Mouse (Mus musculus): ENCODE measurements around the gene Rps8. TPM values are rescaled to one million over a fixed set of nuclear protein-coding genes. Genes with fewer than 3 reads are reported as not detected.

Gene Rps8
- polyA plus RNA-seq, 2 experiments = 1,329 to 1,706 TPM

DNA sequence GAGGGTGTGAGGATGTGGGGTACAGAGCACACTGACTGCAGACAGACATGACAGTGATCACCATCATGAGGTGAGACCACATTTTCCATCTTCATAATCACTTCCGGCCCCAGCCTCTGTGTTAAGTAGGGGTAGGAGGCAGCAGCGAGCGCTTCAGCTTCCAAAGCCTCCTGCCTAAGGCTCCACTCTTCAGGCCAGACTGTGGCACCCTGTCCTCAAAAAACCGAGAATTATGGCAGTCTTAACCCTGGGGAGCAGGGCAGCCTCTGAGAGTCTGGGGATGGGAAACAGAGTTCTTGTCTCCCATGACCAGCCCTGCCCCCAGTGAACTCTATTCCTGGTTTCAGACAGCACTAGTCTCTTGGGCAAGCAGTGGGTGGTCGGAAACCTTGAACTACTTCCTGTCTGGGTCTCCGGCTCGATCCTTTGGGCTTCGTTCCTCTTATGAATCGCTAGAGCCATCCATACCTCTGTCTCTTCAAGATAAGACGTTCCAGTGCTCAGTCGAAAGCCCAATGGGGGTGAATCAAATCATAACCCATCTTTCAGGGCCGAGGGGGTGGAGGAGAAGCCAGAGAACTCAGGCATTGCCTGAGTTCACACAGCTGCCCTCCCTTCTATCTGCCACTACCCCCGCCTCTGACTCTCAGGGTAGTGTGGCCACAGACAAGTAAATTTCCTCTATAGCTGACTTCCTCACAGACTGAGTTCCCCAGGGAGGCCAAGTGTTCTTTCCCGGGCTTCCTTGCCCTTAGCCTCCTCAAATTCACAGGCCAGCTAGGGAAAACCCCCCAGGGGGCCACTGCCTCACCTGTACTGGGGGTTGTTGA, 31.3 kb downstream of the Rps8 start:
- H3K4me1 ChIP-seq (ENCODE audit: control insufficient read depth, insufficient read depth, low read length) = peaks cover 23% of the 10 kb centered on the region
- no peak for TF ChIP-seq POLR2A (IDR thresholded peaks at IDR 0.05; ENCODE audit: borderline replicate concordance, extremely low read depth, insufficient read depth, insufficient read length)
- peak overlapping the region; percentile 46 for H3K9ac ChIP-seq (ENCODE audit: low read depth, low read length, severe bottlenecking)
- no peaks in the 10 kb centered on the region for H3K9me3 ChIP-seq (ENCODE audit: control insufficient read depth, low read length)
- H3K27me3 ChIP-seq (ENCODE audit: control insufficient read depth, insufficient read depth, low read length) = no peaks in the 10 kb centered on the region
- H3K36me3 ChIP-seq (ENCODE audit: control insufficient read depth, insufficient read depth, low read length) = peaks cover 6% of the 10 kb centered on the region; the same call in 1 of the 2 replicates
- DNase-seq (ENCODE audit: low spot score) (no peak), ATAC-seq (ENCODE audit: low FRiP score, low read depth) (no peak)
- peak overlapping the region; percentile 86 for H3K27ac ChIP-seq (replicated peaks; ENCODE audit: low read depth, low read length)
- WGBS = 64% methylated on average over 14 of the region's 14 CpGs
- H3K4me2 ChIP-seq (replicated peaks; ENCODE audit: low read depth, low read length, severe bottlenecking) = peak overlapping the region; percentile 28
- H3K4me3 ChIP-seq (replicated peaks; ENCODE audit: low read length) = no peak overlapping the region

DNA sequence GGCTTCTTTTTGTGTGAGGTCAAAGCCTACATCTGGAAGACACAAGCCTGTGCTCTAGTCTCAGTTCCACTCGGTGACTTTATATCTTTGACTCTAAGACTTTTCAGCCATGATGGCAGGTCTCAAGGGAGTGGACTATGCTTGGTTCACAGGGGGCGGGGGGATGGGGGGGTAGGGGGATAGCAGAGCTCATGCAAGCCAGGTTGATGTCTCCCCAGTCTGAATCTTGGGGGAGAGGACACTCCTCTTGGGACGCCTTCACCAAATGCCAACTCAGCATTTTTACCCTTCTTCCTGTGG, 31.9 kb downstream of the Rps8 start:
- Histone ChIP-seq H3K4me3 (replicated peaks; ENCODE audit: low read length) (no peak overlapping the region), H3K36me3 (ENCODE audit: control insufficient read depth, insufficient read depth, low read length) (peaks cover 6% of the 10 kb centered on the region; the same call in 1 of the 2 replicates), H3K9me3 (ENCODE audit: control insufficient read depth, low read length) (no peaks in the 10 kb centered on the region), H3K27me3 (ENCODE audit: control insufficient read depth, insufficient read depth, low read length) (no peaks in the 10 kb centered on the region), H3K27ac (replicated peaks; ENCODE audit: low read depth, low read length) (no peak overlapping the region), H3K9ac (ENCODE audit: low read depth, low read length, severe bottlenecking) (no peak overlapping the region), H3K4me1 (ENCODE audit: control insufficient read depth, insufficient read depth, low read length) (peaks cover 23% of the 10 kb centered on the region), H3K4me2 (replicated peaks; ENCODE audit: low read depth, low read length, severe bottlenecking) (no peak overlapping the region)
- TF ChIP-seq POLR2A (IDR thresholded peaks at IDR 0.05; ENCODE audit: borderline replicate concordance, extremely low read depth, insufficient read depth, insufficient read length) = no peak
- no peak for DNase-seq (ENCODE audit: low spot score)
- WGBS = 81% methylated on average over 3 of the region's 3 CpGs
- ATAC-seq (ENCODE audit: low FRiP score, low read depth) = no peak

DNA sequence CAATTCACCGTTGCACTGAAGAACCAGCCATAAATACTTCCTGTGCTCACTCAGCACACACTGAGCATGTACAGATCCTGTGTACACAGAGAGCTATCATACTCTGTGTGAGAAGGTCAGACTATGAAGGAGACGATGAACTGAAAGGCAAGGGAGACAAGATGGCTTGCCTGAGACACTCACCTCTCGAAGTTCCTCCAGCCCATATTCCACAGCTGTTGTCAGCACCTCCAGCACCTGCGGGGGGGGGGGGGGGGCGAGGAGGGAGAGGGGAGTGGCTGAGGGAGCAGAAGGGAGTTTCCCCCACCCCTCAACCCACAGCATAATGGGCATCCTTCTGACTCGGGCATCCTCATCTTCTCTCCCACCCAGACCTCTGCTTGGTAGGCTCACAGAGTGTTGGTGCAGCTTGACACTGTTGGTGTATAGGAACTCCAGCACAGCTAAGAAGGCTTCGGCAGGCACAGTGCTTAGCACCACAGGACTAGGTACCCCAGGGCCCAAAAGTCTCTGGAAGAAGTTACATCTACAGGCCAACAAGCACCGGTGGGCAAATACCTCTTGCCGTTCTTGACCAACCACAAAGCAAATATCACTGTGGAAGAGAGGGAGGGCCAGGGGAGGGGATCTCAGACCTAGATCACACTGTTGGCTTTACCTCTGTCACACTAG, 32.4 kb downstream of the Rps8 start:
- ATAC-seq (ENCODE audit: low FRiP score, low read depth) (no peak), DNase-seq (ENCODE audit: low spot score) (no peak)
- H3K36me3 ChIP-seq (ENCODE audit: control insufficient read depth, insufficient read depth, low read length) = peaks cover 6% of the 10 kb centered on the region; the same call in 1 of the 2 replicates
- H3K27me3 ChIP-seq (ENCODE audit: control insufficient read depth, insufficient read depth, low read length) = no peaks in the 10 kb centered on the region
- H3K4me3 ChIP-seq (replicated peaks; ENCODE audit: low read length) = no peak overlapping the region
- WGBS = 89% methylated on average over 7 of the region's 9 CpGs
- peaks cover 23% of the 10 kb centered on the region for H3K4me1 ChIP-seq (ENCODE audit: control insufficient read depth, insufficient read depth, low read length)
- TF ChIP-seq POLR2A (IDR thresholded peaks at IDR 0.05; ENCODE audit: borderline replicate concordance, extremely low read depth, insufficient read depth, insufficient read length) = no peak
- H3K27ac ChIP-seq (replicated peaks; ENCODE audit: low read depth, low read length) = no peak overlapping the region
- H3K9me3 ChIP-seq (ENCODE audit: control insufficient read depth, low read length) = no peaks in the 10 kb centered on the region
- H3K4me2 ChIP-seq (replicated peaks; ENCODE audit: low read depth, low read length, severe bottlenecking) = no peak overlapping the region
- no peak overlapping the region for H3K9ac ChIP-seq (ENCODE audit: low read depth, low read length, severe bottlenecking)

DNA sequence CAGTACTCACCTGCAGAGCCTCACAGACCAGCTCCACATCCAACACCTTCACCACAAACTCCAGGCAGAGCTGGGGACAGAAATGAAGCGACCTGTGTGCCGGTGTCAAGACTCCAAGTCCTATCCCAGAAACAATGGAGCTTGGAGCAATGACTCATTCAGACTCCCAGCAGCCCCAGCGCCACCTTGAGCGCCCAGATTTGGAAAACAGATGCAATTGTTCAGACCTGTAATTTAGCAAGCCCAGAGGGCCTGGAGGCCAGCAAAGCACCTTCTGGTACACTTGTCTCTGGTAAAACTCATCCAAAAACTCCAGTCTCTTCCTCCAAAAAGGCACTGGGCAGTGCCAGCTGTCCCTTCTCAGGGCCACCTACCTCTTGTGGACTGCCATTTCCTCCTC, 33.8 kb downstream of the Rps8 start:
- ATAC-seq (ENCODE audit: low FRiP score, low read depth) (no peak), DNase-seq (ENCODE audit: low spot score) (no peak)
- Histone ChIP-seq H3K4me3 (replicated peaks; ENCODE audit: low read length) (no peak overlapping the region), H3K27me3 (ENCODE audit: control insufficient read depth, insufficient read depth, low read length) (no peaks in the 10 kb centered on the region), H3K4me2 (replicated peaks; ENCODE audit: low read depth, low read length, severe bottlenecking) (no peak overlapping the region), H3K9me3 (ENCODE audit: control insufficient read depth, low read length) (no peaks in the 10 kb centered on the region), H3K4me1 (ENCODE audit: control insufficient read depth, insufficient read depth, low read length) (peaks cover 23% of the 10 kb centered on the region), H3K27ac (replicated peaks; ENCODE audit: low read depth, low read length) (no peak overlapping the region), H3K9ac (ENCODE audit: low read depth, low read length, severe bottlenecking) (0 out of 2 replicates have a peak overlapping the region, but pooled peaks have one; percentile 28), H3K36me3 (ENCODE audit: control insufficient read depth, insufficient read depth, low read length) (no peaks in the 10 kb centered on the region)
- TF ChIP-seq POLR2A (IDR thresholded peaks at IDR 0.05; ENCODE audit: borderline replicate concordance, extremely low read depth, insufficient read depth, insufficient read length) = no peak
- WGBS = 75% methylated on average over 4 of the region's 4 CpGs

DNA sequence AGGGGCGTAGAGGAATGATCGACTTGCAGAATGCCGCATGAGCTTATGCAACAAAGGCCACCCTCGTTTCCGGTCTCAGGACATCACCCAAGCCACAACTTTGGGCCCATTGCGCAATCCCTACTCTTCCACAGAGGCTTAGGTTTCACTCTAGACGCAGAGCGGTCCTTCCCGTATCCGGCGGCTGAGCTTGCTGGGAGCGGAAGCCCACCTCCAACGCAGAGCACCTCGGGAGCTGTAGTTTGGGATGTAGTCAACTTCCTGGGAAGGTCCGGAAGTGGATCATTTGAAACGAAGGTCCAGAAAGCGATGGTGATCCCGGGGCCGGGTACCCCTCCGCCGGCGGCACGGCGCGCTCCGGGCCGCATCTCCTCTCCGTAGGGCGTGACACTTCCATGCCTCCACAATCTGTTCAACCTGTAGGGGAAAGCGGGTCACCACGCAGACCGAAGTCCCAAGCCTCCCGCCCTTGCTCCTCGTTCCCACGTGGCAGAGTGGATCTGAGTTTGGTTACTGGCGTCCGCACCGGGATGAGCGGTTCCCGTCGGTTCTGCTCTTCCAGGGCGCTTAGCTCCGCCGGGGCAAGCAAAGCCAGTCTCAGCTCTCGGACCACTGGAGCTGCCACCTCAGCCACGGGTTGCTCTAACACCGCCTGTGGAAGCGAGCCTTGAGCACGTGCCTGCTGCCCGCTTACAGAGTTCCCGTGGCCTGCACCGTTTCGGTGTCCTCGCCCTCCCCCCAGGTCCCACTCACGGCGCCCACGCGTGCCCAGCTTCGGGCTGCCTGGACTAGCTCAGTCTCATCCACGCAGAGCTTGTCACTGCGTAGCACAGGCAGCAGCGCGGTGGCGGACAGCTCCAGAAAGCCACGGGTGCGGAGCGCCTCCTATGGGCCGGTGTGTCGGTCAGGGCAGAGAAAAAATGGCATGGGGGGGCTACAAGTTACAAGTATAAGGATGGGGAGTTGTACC, 35.3 kb downstream of the Rps8 start:
- Histone ChIP-seq H3K36me3 (ENCODE audit: control insufficient read depth, insufficient read depth, low read length) (peaks cover 2% of the 10 kb centered on the region; the same call in 1 of the 2 replicates), H3K27me3 (ENCODE audit: control insufficient read depth, insufficient read depth, low read length) (no peaks in the 10 kb centered on the region), H3K4me1 (ENCODE audit: control insufficient read depth, insufficient read depth, low read length) (peaks cover 18% of the 10 kb centered on the region), H3K9ac (ENCODE audit: low read depth, low read length, severe bottlenecking) (peak overlapping the region; percentile 69), H3K27ac (replicated peaks; ENCODE audit: low read depth, low read length) (peak overlapping the region; percentile 86), H3K4me3 (replicated peaks; ENCODE audit: low read length) (peak overlapping the region; percentile 68), H3K9me3 (ENCODE audit: control insufficient read depth, low read length) (no peaks in the 10 kb centered on the region), H3K4me2 (replicated peaks; ENCODE audit: low read depth, low read length, severe bottlenecking) (peak overlapping the region; percentile 100)
- DNase-seq (ENCODE audit: low spot score) = peak; percentile 96
- TF ChIP-seq POLR2A (IDR thresholded peaks at IDR 0.05; ENCODE audit: borderline replicate concordance, extremely low read depth, insufficient read depth, insufficient read length) = peak; percentile 59; the same call in 1 of the 2 replicates
- under 1% methylated on average over 66 of the region's 69 CpGs for WGBS
- ATAC-seq (ENCODE audit: low FRiP score, low read depth) = peak; percentile 92
